Mouse (Mus musculus): Measurements from ENCODE around the gene Socs7.

Gene Socs7

DNA sequence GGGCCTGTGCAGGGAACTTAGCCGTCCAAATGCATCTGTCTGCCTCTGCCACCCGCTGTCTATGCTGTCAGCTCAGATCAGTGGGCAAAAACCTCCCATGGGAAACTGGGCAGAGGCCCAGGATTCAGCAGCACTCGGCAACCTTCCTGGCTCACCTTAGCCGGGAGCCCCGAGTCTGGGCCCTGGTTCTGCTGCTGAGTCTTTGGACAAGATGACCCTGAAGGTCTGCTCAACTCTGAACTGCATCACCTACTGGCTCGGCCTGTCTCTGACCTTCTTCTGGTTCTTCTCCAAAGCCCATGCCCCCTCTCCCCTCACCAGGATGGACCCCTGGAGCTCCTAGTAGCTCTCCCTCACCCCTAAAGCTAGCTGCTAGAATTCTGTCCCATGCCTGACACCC, 83.2 kb downstream of the Socs7 start:
- DNase-seq (ENCODE audit: low read depth) = no peak

- DNase-seq (ENCODE audit: low read depth) = no peak
Observed at GRCm38 (mm10) chr11:97445999-97446511, 83.7 kb downstream of the Socs7 start.

- DNase-seq (ENCODE audit: low read depth) = no peak
Observed at GRCm38 (mm10) chr11:97447979-97448378, 85.6 kb downstream of the Socs7 start.
